Mouse (Mus musculus): ENCODE measurements around the gene Gm11983. TPM values are rescaled to one million over a fixed set of nuclear protein-coding genes. Genes with fewer than 3 reads are reported as not detected.

Gene Gm11983
- polyA plus RNA-seq, 1 experiment, result not detected

DNA sequence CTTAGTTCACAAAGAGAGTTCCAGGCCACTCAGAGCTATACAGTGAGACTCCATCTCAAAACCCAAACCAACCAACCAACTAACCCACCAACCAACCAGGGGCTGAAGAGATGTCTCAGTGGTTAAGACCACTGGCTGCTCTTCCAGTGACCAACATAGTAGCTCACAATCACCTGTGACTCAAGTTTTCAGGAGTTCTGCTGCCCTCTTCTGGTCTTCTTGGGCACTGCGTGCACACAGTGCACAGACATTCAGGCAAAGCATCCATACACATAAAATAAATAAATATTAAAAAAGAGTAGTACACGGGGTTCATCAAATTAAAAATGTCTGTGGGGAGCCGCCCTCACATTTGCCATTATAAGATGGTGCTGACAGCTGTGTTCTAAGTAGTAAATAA is 46.8 kb downstream of the Gm11983 start:
- H3K27ac ChIP-seq (ENCODE audit: insufficient read depth, low read depth, low read length), result no peak overlapping the region
- TF ChIP-seq CTCF (IDR thresholded peaks at IDR 0.05; ENCODE audit: low read depth, low read length), result no peak
- no peak overlapping the region for H3K4me3 ChIP-seq (ENCODE audit: insufficient read depth, low read length)
- no peaks in the 10 kb centered on the region for H3K4me1 ChIP-seq (ENCODE audit: control insufficient read depth, insufficient read depth, low read length)

Other genes starting within 250 kb of the Gm11983 start
- not detected in 2 replicates for gene Nacad, start 231.6 kb downstream of the Gm11983 start, polyA plus RNA-seq (2012; ENCODE audit: insufficient read depth, insufficient read length, missing spikeins)
- gene Tbrg4, start 211.6 kb downstream of the Gm11983 start, polyA plus RNA-seq (2012; ENCODE audit: insufficient read depth, insufficient read length, missing spikeins), result 15.5 and 24.1 TPM in 2 replicates
- not detected in 2 replicates for gene Wap, start 199.0 kb downstream of the Gm11983 start, polyA plus RNA-seq (2012; ENCODE audit: insufficient read depth, insufficient read length, missing spikeins)
- gene Ramp3, start 179.1 kb downstream of the Gm11983 start, polyA plus RNA-seq (2012; ENCODE audit: insufficient read depth, insufficient read length, missing spikeins), result not detected in 2 replicates
- gene Adcy1, start 225.8 kb upstream of the Gm11983 start, polyA plus RNA-seq (2012; ENCODE audit: insufficient read depth, insufficient read length, missing spikeins), result not detected in 2 replicates